Mouse (Mus musculus) layer of hippocampus, adult 18-20 months (tissue): ENCODE results near the gene Calml3. TPM values are rescaled to one million over a fixed set of nuclear protein-coding genes. Genes with fewer than 3 reads are reported as not detected.
"Not testable (repeated sequence)": the region's sequence is repeated elsewhere in the genome, so short reads cannot be mapped to it uniquely, and the experiment has no call there.

Experiments
- DNase-seq, 2 experiments: peaks; one replicate each; pipeline ENCODE4 v3.0.0; 2022; ENCODE audit warnings: low spot score in 2 of 2
- long read RNA-seq: library from polyadenylated mRNA; stranded (forward); transcript quantifications from one replicate; pipeline ENCODE4 v2.0.0, GENCODE M21; 2021
- total RNA-seq, 2 experiments: library from RNA; stranded (reverse); gene quantifications; 2 replicates each; pipeline ENCODE4 v1.2.3; 2021

Calml3 gene
- total RNA-seq, result not detected
- long read RNA-seq, result 0 reads

GRCm38 (mm10) chr13:3804186-3804585 is at the start of gene Calml3:
Gene Calml3, minus strand, starts transcription at chr13:3804316.
- DNase-seq, result no peak

DNA sequence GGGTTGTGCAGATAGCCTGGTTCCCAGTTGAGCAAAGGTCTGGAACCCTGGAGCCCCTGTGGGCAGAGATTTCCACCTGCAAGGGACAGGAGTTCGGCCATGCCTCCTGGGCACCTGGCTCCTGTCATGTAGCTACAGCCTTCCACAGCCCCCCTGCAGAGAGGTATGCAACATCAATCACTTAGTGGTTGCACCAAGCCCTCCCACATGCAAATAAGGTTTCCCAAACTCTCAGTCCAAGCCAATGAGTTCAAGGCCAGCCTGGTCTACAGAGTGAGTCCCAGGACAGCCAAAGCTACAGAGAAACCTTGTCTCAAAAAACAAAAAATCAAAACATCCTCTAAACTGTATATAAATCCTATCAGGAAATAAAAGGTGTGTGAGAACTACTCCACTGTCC is 46.2 kb upstream of the Calml3 start:
- DNase-seq, result no peak

DNA sequence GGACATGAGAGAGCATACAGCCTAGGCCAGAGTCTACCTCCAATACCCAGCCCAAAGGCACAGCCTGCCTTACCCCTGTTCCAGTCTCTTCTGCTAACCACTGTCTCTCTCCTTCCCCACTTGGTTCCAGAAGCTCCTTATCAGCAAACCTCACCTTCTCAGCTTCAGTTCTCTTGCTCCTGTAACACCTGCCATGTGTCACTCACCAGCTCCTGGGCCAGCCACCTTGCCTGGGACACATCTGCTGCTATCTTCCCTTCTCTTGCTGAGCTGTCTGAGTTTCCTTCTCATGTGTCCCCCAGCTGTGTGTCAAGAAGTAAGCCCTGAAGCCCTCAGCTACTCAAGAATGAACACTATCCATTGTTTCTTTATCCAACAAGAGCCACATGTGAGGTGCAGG is 36.5 kb upstream of the Calml3 start:
- not testable (repeated sequence) for DNase-seq

- DNase-seq, result not testable (repeated sequence)
These were observed 33.2 kb upstream of the Calml3 start, which contains the start of gene Calm4 for GRCm38 (mm10) chr13:3837312-3837807. Gene Calm4, plus strand, starts transcription at chr13:3837757.

GRCm38 (mm10) chr13:3833644-3834043 is 29.5 kb upstream of the Calml3 start:
- DNase-seq, result not testable (repeated sequence)

GRCm38 (mm10) chr13:3832450-3832849 is 28.3 kb upstream of the Calml3 start:
- no peak for DNase-seq

- DNase-seq, result no peak
These were observed 27.9 kb upstream of the Calml3 start for GRCm38 (mm10) chr13:3831994-3832393.

DNA sequence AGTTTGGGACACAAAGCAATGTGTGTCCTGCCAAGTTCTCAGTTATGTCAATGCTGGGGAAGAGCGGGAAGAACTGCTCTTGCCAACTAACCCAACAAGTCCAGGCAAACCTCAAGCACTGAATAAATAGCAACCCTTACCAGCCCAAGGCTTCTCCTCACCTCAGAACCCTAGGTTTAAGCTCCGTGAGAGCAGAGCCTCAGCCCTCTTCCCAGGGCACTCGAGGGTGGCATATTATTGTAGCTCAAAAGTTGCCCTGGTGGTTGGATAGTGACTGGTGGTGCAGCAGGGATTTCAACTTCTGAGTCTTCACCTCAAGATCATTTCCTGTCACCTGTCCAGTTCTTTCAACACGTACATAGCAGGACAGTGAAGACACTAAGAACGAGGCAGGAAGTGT is 27.4 kb upstream of the Calml3 start:
- DNase-seq, result no peak

- no peak for DNase-seq
These were observed 21.6 kb upstream of the Calml3 start for GRCm38 (mm10) chr13:3825726-3826125.

DNA sequence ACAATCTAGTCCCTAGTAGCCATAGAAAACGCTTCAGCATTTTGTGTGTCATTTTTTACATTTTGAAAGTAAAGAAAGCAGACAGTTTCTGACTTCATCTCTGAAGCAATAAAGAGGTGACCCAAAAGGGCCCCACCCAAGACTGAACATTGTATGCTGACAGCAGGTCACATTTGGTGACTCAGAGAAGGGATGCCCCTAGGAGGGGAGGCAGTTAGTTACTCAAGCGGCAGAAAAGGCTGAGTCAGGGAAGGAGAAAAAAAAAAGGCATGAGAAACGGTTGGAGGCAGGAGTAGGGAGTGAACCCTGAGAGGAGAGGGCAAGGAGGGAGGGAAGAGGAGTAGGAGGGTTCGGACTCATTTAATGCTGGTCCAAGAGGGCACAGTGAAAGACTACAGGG is 18.0 kb upstream of the Calml3 start:
- no peak for DNase-seq

DNA sequence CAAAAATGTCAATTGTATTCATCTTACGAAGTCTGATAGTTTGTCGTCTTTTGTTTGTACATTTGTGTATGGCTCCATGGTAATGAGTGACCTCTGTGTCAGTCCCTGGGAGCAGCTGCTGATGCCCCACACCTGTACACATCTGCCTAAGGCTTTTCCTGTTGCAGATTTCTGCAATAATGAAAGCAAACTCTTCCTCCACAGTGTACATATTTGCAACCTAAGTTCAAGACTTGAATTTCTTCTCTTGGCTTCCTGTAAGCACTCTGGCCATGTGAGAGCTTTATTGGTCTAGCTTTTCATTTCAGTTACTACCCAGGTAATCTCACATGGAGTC is 14.6 kb upstream of the Calml3 start:
- no peak for DNase-seq

DNA sequence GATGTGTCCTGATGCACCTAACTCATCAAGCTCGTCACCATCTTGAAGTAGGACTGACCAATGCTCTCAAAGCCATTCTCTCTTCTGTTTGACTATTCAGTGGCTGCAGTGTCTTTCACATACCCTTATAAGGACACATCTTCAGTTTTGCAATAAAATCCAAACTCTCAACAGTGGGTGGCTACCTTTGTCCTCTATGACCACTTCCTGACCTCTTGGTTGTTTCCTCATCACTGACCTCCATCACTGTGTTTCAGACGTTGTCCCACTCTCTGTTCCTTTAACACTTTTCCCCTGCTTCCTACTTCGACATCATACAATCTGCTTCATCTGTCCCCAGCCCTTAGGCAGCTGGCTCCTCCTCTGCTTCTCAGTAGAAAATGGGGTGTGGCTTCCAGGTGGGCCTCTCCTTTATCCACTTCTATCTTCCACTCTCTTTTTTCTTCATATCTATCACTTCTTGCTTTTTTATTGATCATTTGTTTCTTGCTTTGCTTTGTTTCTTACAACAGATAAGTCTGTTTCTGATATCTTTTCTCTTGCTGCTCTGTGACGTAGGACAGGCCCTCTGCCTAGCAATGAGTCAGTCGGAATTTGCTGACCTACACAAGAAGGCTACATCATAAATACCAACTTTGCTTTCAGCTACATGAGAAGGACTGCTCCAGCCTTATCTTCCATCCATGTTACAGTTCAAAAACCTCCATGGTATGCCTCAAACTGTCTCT is 14.1 kb upstream of the Calml3 start:
- no peak for DNase-seq

- no peak for DNase-seq
These were observed 3.2 kb upstream of the Calml3 start for GRCm38 (mm10) chr13:3807131-3807827.

- DNase-seq, result no peak
These were observed 1.5 kb upstream of the Calml3 start for GRCm38 (mm10) chr13:3805638-3806037.

DNA sequence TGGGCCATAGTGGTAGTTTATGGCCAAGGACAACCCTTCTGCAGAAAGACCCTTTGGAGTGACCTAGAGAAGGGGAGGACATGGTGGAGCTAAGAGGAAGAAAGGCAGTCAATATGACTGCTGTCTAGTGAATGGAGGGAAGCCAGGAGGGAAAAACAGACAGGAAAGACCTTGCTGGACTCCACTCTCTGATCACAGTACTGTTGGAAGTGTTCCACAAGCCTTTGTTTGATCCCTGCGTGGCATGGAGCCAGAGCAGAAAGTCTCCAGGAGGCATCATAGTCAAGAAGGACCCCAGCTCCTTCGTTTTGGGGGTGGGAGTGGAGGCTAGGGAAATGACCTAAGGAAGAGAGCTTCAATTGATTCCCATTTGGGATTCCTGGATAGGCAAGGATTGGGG is 1.0 kb upstream of the Calml3 start:
- no peak for DNase-seq

- no peak for DNase-seq
These were observed 4.7 kb downstream of the Calml3 start for GRCm38 (mm10) chr13:3799386-3799785.

DNA sequence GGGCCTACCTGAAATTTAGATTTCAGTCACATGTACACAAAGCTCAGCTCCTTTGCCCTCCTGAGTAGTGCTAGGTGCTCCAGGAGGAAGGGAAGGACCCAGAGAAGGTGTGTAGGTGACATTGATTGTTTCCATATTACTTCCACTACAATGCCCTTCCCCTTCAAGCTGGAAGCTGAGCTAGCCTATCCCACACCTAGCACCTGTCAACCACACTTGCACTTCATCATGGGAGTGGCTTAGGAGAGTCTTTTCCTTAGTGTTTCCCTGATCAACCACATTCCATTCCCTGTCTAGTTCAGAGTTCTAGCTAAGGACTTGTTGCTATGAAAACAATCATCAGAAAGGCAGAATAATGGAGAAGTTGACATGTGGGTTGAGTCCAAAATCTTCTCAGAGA is 5.4 kb downstream of the Calml3 start:
- DNase-seq, result no peak

DNA sequence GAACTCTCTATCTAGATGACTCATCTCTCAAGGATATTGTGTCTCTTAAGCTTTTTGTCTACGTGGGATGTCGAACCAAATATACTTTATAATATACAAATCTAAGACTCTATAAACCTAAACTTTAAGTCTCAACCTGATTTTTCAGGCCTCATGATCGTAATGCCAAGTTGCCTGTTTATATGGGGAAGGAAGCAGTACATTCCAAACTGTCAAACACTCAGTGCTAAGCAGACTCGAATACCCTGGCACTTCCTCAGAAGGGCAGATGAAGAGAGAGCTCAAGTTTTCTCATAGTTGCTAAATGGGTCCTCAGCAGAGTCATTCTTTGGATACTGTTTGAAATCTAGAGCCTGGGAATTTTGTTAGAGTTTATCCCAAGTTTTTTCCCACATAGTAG is 7.5 kb downstream of the Calml3 start:
- no peak for DNase-seq

GRCm38 (mm10) chr13:3789531-3789930 is 14.6 kb downstream of the Calml3 start:
- DNase-seq, result no peak

- DNase-seq, result no peak
These were observed 15.5 kb downstream of the Calml3 start for GRCm38 (mm10) chr13:3788588-3788987.

DNA sequence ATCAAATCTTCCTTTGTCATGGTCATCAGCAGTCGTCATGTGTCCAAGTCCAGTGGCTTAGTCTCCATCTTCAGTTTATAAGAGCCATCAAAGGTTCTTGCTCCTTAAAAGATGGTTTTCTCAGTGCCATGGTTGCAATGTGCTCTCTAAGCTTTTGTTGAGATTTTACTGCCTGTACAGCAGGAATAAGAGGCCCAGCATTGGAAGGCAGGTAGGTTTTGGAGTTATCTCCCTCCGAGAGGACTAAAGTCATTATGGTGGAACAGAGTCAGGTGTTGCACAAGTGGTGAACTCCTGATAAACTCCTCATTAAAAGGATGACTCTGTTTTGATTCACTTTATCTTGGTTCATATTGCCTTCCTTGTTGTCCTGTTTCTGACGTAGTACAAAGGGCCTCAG is 16.5 kb downstream of the Calml3 start:
- no peak for DNase-seq

DNA sequence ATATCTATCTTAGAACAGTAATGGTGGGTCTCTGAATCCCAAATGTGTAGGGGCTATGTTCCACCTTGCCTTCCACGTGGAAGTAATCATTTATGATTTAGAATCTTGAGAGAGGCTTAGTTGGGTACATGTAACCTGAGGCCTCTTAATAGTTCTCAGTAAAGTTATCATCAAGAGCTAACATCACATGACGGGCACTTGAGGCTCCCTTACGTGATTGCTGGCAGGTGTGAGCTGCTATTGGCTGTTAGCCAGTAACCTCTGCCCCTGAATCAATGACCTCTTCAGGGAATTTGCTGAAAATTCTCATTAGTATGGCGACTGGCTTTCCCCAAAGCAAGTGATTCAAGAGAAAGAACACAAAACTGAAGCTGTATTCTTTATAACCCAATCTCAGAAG is 17.0 kb downstream of the Calml3 start:
- no peak for DNase-seq

- DNase-seq, result no peak
These were observed 20.5 kb downstream of the Calml3 start for GRCm38 (mm10) chr13:3783621-3784020.
